Mouse (Mus musculus) liver, embryonic 14.5 days (tissue): ENCODE measurements around the gene Zfp142.

Experiments used
- CTCF ChIP-seq: IDR thresholded peaks from 2 replicates; pipeline ENCODE4 v1.5.1; 2016; ENCODE audit warnings: antibody characterized with exemption, low read depth, control low read depth
- EP300 ChIP-seq: IDR thresholded peaks from 2 replicates; pipeline ENCODE4 v1.6.1; 2016; ENCODE audit warnings: antibody characterized with exemption, low read depth

DNA sequence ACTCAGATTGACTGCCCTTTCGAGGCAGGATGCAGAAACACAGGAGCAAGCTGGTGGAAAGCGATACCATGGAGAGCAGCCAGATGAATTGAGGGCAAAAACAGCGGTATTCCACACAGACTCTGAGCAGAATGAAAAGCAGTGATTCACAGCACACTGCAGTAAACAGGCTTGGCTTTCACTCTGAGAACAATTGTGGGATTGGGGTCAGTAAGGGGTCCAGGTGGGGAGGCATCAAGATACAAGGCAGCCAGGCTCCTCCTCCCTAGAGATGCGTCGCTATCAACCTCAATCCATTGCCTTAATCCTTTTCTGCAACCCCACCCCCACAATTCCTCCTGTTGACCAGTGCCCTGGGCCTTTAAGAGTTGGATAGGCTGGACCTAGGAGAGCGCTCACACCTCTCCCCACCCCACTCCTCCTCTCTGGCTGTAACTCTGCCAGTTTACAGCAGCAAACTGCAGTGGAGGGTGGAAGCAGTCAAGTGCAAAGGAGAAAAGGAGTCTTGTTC is 45.5 kb downstream of the Zfp142 start, which contains the start of gene Plcd4:
- TF ChIP-seq CTCF: no peak
- TF ChIP-seq EP300: no peak
